Mouse (Mus musculus): ENCODE results near the gene Rbm10. TPM values are rescaled to one million over a fixed set of nuclear protein-coding genes. Genes with fewer than 3 reads are reported as not detected.

The Rbm10 gene
- 112 and 113 TPM in 2 replicates for polyA plus RNA-seq (2016; fragmentation: Nextera tagmentation; extraction: Ambion mirVana)

DNA sequence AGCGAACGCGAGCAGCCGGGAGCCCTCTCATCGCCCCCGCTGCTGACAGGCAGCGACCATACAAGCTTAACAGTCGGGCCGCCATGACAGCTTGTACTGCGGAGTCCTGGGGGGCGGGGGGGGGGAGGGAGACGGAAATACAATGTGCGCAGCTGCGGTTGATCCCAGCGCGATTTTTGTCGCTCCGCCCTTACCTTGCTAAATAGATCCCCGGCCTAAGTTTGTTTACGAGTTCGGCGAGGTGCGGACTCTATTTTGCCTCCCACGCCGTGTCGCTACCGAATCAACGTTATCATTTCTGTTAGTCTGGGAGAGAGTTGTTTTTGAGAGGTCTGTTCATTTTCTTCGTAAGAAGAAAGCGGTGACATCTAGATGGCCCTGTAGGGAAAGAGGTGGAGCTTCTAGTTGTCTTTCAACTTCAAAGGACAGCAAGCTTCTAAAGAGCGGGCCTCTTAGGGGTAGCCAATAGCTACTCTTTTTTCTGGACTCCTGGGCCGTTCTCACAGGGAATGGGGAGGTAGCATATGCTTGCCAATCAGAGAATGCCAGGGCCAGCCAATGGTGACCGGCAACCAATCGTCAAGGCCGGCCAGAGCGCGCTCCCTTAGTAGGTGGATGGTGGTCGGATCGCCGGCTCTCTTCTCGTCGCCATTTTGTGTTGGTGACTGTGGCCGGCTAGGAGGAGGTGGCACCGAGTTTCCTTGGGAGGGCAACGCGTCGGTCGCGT, at the start of gene Rbm10, which contains the start of gene Ndufb11:
Gene Rbm10, plus strand, starts transcription at position 328 of the 727 bp plus-strand sequence.
Gene Ndufb11, minus strand, starts transcription at position 444 of the 727 bp plus-strand sequence.
- H3K4me1 ChIP-seq, result peaks cover 10% of the 10 kb centered on the region; the same call in 1 of the 2 replicates
- H3K27ac ChIP-seq (replicated peaks), result peak within 1 kb of the TSS; percentile 90
- H3K9me3 ChIP-seq, result no peaks in the 10 kb centered on the region; the same call in 1 of the 2 replicates
- H3K27me3 ChIP-seq (replicated peaks; ENCODE audit: low read depth, poor library complexity, severe bottlenecking), result no peaks in the 10 kb centered on the region
- DNase-seq (ENCODE audit: low spot score), result peak; percentile 84
- peaks cover 43% of the 10 kb centered on the region for H3K36me3 ChIP-seq (replicated peaks)
- peak within 1 kb of the TSS; percentile 71 for H3K4me3 ChIP-seq
- WGBS, result 12% methylated on average over 49 of the region's 49 CpGs

DNA sequence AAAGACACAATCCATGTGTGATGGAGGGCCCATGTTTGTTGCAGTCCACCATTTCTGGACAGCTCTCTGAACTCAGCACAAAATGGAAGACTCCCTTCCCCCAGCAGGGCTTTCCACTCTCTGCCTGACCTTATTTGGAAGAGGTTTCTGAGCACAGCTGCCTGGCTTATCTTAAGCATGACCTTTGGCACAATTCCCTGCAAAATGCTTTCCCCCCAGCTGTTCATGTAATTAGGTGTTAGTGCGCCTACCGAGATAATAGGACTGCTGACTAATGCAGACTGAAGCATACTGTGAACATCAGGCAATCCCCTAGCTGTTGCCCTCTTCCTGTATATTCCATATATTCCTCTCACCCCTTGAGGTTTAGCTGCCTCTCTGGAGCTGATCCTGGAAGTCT, 46.3 kb upstream of the Rbm10 start:
- Histone ChIP-seq H3K27me3 (replicated peaks; ENCODE audit: low read depth, poor library complexity, severe bottlenecking) (no peaks in the 10 kb centered on the region), H3K36me3 (replicated peaks) (no peaks in the 10 kb centered on the region), H3K9me3 (no peaks in the 10 kb centered on the region), H3K27ac (replicated peaks) (no peak overlapping the region), H3K4me3 (no peak overlapping the region), H3K4me1 (no peaks in the 10 kb centered on the region)
- WGBS, result 41% methylated on average over 2 of the region's 2 CpGs
- peak; percentile 19 for DNase-seq (ENCODE audit: low spot score)

DNA sequence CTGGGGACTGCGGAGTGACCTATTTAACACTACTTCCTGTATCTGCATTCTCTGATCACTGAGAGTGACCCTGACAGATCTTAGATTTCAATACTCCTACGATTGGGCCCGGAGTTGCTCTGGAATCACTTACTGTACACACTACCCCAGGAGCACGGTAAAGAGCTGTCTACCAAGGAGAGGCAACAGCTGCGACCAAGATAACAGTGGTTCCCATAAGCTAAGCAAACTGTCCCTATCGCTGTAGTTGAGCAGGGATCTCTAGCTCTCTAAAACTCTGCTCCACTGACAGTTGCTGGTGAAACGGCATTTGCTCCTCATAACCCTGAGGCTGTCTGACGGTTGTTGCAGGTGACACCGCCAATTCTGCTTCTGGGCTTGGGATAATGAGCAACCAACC, 44.6 kb upstream of the Rbm10 start:
- Histone ChIP-seq H3K4me1 (no peaks in the 10 kb centered on the region), H3K36me3 (replicated peaks) (no peaks in the 10 kb centered on the region), H3K9me3 (no peaks in the 10 kb centered on the region), H3K4me3 (no peak overlapping the region), H3K27me3 (replicated peaks; ENCODE audit: low read depth, poor library complexity, severe bottlenecking) (no peaks in the 10 kb centered on the region), H3K27ac (replicated peaks) (no peak overlapping the region)
- DNase-seq (ENCODE audit: low spot score), result no peak
- 78% methylated on average over 9 of the region's 9 CpGs for WGBS

DNA sequence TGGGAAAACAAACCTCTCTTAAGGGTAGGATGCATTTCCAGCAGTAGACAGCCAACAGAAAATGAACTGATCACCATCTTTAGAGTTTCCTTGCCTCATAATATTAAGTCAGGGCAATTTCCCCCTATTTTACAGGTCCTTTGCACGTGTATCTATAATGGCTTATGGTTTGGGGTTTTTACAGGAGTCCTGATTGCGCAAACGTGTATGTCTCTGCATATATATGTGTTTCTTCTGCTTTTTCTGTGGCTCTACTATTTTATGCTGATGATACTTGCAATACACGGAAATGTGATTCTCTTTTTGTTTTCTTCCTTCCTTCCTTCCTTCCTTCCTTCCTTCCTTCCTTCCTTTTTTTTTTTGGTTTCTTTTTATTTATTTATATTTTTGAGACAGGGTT, 43.4 kb upstream of the Rbm10 start:
- Histone ChIP-seq H3K36me3 (replicated peaks) (no peaks in the 10 kb centered on the region), H3K9me3 (no peaks in the 10 kb centered on the region), H3K4me3 (no peak overlapping the region), H3K4me1 (no peaks in the 10 kb centered on the region), H3K27ac (replicated peaks) (no peak overlapping the region), H3K27me3 (replicated peaks; ENCODE audit: low read depth, poor library complexity, severe bottlenecking) (no peaks in the 10 kb centered on the region)
- DNase-seq (ENCODE audit: low spot score), result no peak
- WGBS, result 88% methylated on average over 4 of the region's 4 CpGs

DNA sequence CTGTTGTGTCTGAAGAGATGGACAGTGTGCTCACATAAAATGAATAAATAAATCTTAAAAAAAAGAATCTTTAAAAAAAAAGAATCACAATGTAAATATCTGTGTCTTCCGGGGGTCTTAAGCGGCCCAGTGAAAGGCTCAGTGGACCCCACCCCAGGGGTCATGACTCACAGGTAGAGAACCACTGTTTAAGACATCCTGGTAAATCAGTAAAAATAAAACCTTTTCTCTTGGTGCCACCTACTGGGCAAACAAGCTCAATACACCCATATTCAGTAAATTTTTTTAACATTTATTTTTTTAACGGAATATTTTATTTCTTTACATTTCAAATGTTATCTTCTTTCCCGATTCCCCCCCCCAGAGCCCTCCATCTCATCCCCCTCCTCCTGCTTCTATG, 29.3 kb upstream of the Rbm10 start:
- H3K27ac ChIP-seq (replicated peaks), result no peak overlapping the region
- H3K9me3 ChIP-seq, result no peaks in the 10 kb centered on the region
- H3K4me1 ChIP-seq, result no peaks in the 10 kb centered on the region
- no peak overlapping the region for H3K4me3 ChIP-seq
- H3K27me3 ChIP-seq (replicated peaks; ENCODE audit: low read depth, poor library complexity, severe bottlenecking), result no peaks in the 10 kb centered on the region
- no peaks in the 10 kb centered on the region for H3K36me3 ChIP-seq (replicated peaks)
- 21% methylated on average over 4 of the region's 4 CpGs for WGBS
- DNase-seq (ENCODE audit: low spot score), result no peak

DNA sequence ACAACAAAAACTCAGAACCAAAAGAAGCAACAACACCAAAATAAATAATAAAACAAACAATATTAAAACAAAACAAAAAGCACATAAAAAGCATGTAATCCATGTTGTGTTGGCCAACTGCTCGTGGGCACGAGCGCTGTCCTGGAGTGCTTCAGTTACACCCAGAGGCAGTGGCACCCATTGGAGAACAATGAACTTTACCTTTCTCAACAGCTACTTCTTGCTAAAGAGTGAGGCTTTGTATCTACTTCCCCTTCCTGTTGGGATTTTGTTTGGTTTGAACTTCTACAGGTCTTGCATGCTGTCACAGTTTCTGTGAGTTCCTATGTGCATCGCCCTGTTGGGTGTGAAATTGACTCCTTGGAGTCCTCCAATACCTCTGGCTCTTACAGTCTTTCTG, 8.8 kb upstream of the Rbm10 start:
- Histone ChIP-seq H3K27me3 (replicated peaks; ENCODE audit: low read depth, poor library complexity, severe bottlenecking) (no peaks in the 10 kb centered on the region), H3K36me3 (replicated peaks) (no peaks in the 10 kb centered on the region), H3K4me3 (no peak overlapping the region), H3K9me3 (no peaks in the 10 kb centered on the region), H3K4me1 (no peaks in the 10 kb centered on the region), H3K27ac (replicated peaks) (no peak overlapping the region)
- no peak for DNase-seq (ENCODE audit: low spot score)
- WGBS, result 92% methylated on average over 4 of the region's 4 CpGs

DNA sequence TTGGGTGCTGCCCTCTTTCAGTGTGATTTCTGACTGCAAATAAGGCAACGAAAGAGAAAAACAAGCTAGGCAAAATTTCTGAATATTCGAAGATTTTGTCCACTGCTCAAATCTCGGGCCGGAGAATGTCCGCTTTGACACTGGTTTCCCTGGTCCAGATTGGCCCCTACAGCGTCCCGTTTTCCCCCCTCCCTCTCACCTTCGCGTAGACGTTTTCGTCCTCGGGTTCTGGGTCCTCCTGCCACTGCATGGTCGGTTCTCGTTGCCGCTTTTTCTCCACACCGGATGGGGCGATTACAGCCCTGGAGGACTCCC, 485 bp upstream of the Rbm10 start:
- Histone ChIP-seq H3K9me3 (no peaks in the 10 kb centered on the region; the same call in 1 of the 2 replicates), H3K4me1 (peaks cover 10% of the 10 kb centered on the region; the same call in 1 of the 2 replicates), H3K27ac (replicated peaks) (peak overlapping the region; percentile 86), H3K4me3 (peak overlapping the region; percentile 71), H3K36me3 (replicated peaks) (peaks cover 39% of the 10 kb centered on the region), H3K27me3 (replicated peaks; ENCODE audit: low read depth, poor library complexity, severe bottlenecking) (no peaks in the 10 kb centered on the region)
- no peak for DNase-seq (ENCODE audit: low spot score)
- WGBS, result 17% methylated on average over 17 of the region's 17 CpGs

DNA sequence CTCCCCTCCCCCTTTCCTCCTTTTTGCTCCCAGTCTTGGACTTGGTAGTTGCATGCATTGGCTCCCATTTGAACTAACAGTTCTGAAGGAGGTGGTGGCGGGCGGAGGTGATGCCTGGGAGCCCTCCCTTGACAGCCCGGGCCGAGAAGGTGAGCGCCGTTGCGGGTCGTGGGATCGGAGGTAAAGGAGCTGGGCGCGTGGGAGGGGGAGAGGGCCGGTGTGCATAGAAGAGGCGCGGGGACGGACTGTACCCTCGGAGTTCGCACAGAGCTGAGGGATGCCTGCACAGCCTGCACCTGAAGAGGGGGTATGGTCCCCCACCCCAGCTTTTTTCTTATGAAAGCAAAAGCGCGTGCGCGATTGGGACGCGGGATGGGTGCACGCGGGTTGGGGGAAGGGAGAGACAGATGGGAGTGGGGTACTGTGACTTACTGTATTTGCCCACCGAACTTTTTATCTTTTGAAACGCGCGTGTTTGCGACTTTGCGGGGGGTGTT, 648 bp downstream of the Rbm10 start:
- Histone ChIP-seq H3K4me3 (peak overlapping the region; percentile 71), H3K9me3 (no peaks in the 10 kb centered on the region; the same call in 1 of the 2 replicates), H3K27me3 (replicated peaks; ENCODE audit: low read depth, poor library complexity, severe bottlenecking) (no peaks in the 10 kb centered on the region), H3K4me1 (peaks cover 10% of the 10 kb centered on the region; the same call in 1 of the 2 replicates), H3K36me3 (replicated peaks) (peaks cover 49% of the 10 kb centered on the region), H3K27ac (replicated peaks) (peak overlapping the region; percentile 90)
- peak; percentile 50 for DNase-seq (ENCODE audit: low spot score)
- WGBS, result 14% methylated on average over 31 of the region's 31 CpGs

DNA sequence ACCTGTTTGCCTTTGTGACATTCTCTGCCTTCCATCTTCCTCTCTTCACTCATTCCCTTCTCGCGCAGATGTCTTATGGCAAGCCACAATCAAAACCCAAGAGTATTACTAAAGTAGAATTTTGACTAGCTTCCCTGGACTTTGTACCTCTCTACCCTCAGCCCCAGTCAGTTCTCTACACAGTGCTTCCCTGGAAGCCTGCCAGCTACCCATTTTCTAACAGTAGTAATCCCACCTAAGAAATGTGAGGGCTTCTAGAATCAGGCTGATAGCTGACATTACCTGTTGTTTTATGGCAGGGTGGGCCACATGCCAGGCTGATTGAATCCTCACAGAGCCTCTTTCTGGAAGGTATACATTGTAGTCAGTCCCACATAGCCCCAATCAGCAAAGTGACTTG, 20.8 kb downstream of the Rbm10 start:
- DNase-seq (ENCODE audit: low spot score), result no peak
- H3K36me3 ChIP-seq (replicated peaks), result peaks cover 79% of the 10 kb centered on the region
- H3K4me1 ChIP-seq, result no peaks in the 10 kb centered on the region
- no peak overlapping the region for H3K27ac ChIP-seq (replicated peaks)
- no peaks in the 10 kb centered on the region for H3K27me3 ChIP-seq (replicated peaks; ENCODE audit: low read depth, poor library complexity, severe bottlenecking)
- no peak overlapping the region for H3K4me3 ChIP-seq
- WGBS, result 92% methylated on average over 2 of the region's 2 CpGs
- H3K9me3 ChIP-seq, result no peaks in the 10 kb centered on the region

DNA sequence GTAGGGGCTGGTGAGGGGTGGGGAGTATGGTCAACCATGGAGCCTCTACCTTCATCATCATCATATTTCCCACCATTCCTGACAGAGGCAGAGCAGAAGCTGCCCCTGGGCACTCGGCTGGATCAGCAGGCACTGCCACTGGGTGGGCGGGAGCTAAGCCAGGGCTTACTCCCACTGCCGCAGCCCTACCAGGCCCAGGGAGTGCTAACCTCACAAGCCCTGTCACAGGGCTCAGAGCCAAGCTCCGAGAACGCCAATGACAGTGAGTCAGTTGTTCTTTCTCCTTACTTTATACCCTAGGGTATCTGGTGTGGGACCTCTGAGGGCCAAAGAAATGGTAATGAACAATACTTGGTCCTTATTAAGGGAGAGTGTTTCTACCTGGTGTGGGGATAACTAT, 27.5 kb downstream of the Rbm10 start:
- DNase-seq (ENCODE audit: low spot score), result no peak
- Histone ChIP-seq H3K27ac (replicated peaks) (no peak overlapping the region), H3K4me1 (no peaks in the 10 kb centered on the region), H3K4me3 (no peak overlapping the region), H3K9me3 (no peaks in the 10 kb centered on the region), H3K36me3 (replicated peaks) (peaks cover 98% of the 10 kb centered on the region), H3K27me3 (replicated peaks; ENCODE audit: low read depth, poor library complexity, severe bottlenecking) (no peaks in the 10 kb centered on the region)
- 88% methylated on average over 5 of the region's 5 CpGs for WGBS

DNA sequence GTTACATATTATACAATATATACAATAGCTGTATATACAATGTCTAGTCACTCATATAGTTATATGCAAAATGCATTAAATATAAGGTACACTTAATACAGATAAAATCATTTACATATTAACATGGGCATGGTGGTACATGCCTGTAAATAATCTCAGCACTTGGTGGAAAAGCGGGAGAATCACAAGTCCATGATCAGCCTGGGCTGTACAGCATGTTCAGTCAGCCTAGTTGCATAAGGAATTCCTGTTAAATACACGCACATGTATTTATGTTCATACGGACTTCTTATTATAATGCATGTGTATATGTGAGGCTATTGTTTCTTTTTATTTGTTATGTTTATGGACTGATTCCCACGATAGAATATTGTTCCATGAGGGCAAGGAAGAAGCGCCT, 40.3 kb downstream of the Rbm10 start:
- peak overlapping the region; percentile 64 for H3K4me3 ChIP-seq
- 34% methylated on average over 5 of the region's 5 CpGs for WGBS

DNA sequence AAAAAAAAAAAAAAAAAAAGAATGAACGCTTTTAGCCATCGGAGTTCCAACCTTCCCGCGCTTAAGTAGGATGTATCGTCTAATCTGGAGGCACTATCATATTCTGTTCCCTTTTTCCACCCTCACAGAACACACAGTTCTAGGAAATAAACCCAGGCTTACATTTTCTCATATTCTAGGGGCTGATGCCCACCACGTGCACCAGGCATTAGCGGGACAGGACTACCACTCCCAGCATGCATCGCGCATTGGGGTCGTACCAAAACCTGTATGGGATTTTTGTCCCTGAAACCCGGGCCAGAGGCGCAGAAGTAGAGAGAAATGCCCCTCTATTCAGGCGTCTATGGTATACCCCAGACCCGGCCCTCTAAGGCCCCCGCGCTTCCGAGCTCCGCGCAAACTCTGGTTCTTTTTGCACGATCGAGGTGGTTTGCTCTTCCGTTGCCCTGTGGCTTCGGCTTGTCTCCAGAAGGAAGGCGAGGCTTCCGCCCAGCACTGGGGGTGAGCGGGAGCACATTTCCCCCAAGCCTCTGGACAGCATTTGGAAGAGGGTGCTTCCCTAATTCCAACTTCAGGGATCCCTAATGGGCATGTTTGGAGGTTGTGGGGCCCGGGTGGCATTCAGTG, 40.8 kb downstream of the Rbm10 start, which contains the start of gene Uba1:
Gene Uba1, plus strand, starts transcription at position 301 of the 627 bp plus-strand sequence.
- Histone ChIP-seq H3K36me3 (replicated peaks) (no peaks in the 10 kb centered on the region), H3K27me3 (replicated peaks; ENCODE audit: low read depth, poor library complexity, severe bottlenecking) (no peaks in the 10 kb centered on the region), H3K9me3 (no peaks in the 10 kb centered on the region), H3K4me1 (no peaks in the 10 kb centered on the region), H3K4me3 (peak within 1 kb of the TSS; percentile 64), H3K27ac (replicated peaks) (peak within 1 kb of the TSS; percentile 61)
- DNase-seq (ENCODE audit: low spot score), result peak; percentile 87
- WGBS, result 11% methylated on average over 27 of the region's 27 CpGs

More for the DNA sequence above, 40.3 kb downstream of the Rbm10 start:
- no peaks in the 10 kb centered on the region for H3K27me3 ChIP-seq (replicated peaks; ENCODE audit: low read depth, poor library complexity, severe bottlenecking)
- H3K27ac ChIP-seq (replicated peaks), result no peak overlapping the region
- H3K36me3 ChIP-seq (replicated peaks), result no peaks in the 10 kb centered on the region
- DNase-seq (ENCODE audit: low spot score), result no peak
- no peaks in the 10 kb centered on the region for H3K4me1 ChIP-seq
- H3K9me3 ChIP-seq, result no peaks in the 10 kb centered on the region
